Mouse (Mus musculus) testis, postnatal 10 days (tissue): ENCODE measurements at regions not wholly inside any gene's neighbourhood (a gene's known extent, or its start where the extent isn't known, plus 50 kb on each side); places are given as distances from the start of the nearest gene placed in this dataset.

ENCODE experiments used
- DNase-seq: peaks from one replicate; pipeline ENCODE4 v3.0.0; 2021; ENCODE audit warnings: low spot score

GRCm38 (mm10) chrX:152918212-152918611 is 88.1 kb upstream of the Usp51 start:
- peak; percentile 78 for DNase-seq

- peak; percentile 40 for DNase-seq
These were observed 79.3 kb upstream of the Usp51 start for GRCm38 (mm10) chrX:152926991-152927390.

- DNase-seq, result no peak
These were observed 60.1 kb upstream of the Usp51 start for GRCm38 (mm10) chrX:152946201-152946600.
